Mouse (Mus musculus): Measurements from ENCODE around the gene Ngrn.

Ngrn gene

DNA sequence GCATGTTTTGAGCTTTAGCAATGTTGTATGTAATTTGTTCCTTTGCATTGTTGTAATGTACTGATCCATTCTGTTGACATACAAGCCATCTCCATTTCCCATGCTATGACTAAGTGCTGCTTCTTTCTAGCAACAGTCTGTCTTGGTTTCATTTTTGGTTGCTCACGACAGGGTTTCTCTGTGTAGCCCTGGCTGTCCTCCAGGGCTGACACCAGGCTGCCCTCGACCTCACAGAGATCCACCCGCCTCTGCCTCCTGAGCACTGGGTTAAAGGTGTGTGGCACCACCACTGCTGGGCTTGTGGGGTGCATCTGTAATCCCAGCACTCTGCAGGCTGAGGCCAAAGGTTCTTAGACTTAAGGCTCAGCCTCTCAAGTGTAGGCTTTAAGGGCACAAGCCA, 38.6 kb downstream of the Ngrn start:
- intact Hi-C loops (cut with DNase I) = no loop called here

DNA sequence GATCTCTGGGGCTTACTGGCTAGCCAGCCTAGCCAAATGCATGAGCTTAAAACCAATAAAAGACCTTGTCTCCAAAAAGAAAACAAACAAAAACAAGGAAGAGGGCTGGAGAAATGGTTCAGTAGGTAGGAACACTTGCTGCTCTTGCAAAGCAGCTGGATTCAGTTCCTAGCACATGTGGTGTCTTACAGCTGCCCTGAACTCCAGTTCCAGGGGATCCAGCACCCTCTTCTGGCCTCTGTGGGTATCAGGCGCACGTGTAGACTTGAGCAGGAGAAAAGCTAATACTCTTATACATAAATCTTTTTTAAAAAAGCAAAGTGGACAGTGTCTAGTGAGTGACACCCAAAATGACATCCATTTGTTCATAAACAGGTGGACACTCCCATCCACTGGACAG, 40.5 kb downstream of the Ngrn start:
- intact Hi-C loops (cut with DNase I) = no loop called here

DNA sequence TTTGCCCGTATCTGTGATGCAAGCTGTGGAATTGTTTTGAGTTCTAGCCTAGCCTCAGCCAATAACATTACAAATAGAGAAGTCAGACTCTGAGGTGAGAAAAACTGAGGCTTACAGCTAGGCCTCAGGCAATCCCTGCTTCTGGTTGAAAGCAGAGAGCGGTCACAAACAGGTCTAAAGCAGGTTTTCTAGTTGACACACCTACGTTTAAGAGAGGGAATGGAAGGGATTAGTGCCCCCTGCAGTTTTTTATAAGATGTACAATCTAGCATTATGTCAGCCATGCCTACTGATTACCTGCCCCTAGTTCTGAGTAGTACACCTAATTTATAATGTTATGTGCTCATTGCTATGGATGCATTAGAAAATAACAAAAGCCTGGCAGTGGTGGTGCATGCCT, 46.8 kb downstream of the Ngrn start:
- intact Hi-C loops (cut with DNase I) = no loop called here

DNA sequence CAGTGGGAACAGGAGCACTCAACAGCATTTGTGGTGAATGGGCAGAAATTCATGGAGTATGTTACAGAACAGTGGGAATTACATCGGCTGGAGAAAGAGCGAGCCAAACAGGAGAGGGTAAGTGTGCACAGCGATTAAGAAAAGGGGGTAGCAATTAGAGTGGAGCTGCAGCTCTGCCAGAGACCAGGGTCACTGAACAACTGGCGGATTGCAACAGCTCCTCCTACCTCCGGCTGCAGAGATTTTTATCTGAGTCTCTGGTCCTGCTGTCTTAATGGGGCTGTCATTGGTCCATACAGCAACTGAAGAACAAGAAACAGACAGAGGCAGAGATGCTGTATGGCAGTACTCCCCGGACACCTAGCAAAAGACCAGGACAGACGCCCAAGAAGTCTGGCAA, 49.8 kb downstream of the Ngrn start:
- intact Hi-C loops (cut with DNase I) = no loop called here
